Mouse (Mus musculus) olfactory bulb, adult 2 months (tissue): Measurements from ENCODE around the gene Magi2. TPM values are rescaled to one million over a fixed set of nuclear protein-coding genes. Genes with fewer than 3 reads are reported as not detected.
A peak's percentile ranks its signal among the peaks of the same experiment; 100 is the strongest.

Experiments used
- H3K27ac ChIP-seq: fragments of 200-500 bp; 2 replicates; pipeline ENCODE4 v1.5.1; 2012; ENCODE audit warnings: low read depth, low read length; ENCODE audit not compliant: insufficient read depth
- H3K4me1 ChIP-seq: fragments of 200-500 bp; 2 replicates; pipeline ENCODE4 v1.6.1; 2012; ENCODE audit warnings: low read length; ENCODE audit not compliant: control insufficient read depth, insufficient read depth
- H3K4me3 ChIP-seq: fragments of 200-500 bp; 2 replicates; pipeline ENCODE4 v1.5.1; 2012; ENCODE audit warnings: mild to moderate bottlenecking, low read depth, low read length, moderate library complexity; ENCODE audit not compliant: insufficient read depth
- CTCF ChIP-seq: fragments of 200-500 bp; IDR thresholded peaks from 2 replicates; pipeline ENCODE4 v1.5.1; 2012; ENCODE audit warnings: low read depth, mild to moderate bottlenecking, low read length, moderate library complexity; ENCODE audit not compliant: insufficient read depth
- POLR2A ChIP-seq: fragments of 200-500 bp; IDR thresholded peaks from 2 replicates; pipeline ENCODE4 v1.6.1; 2012; ENCODE audit warnings: mild to moderate bottlenecking, low read depth, low read length, moderate library complexity; ENCODE audit not compliant: insufficient read depth
- WGBS: fragments of 180-500 bp; shearing (Covaris S2); methylation state at CpG from one replicate; pipeline ENCODE4 v1.1.7; 2018; 5-methylcytosine and 5-hydroxymethylcytosine counted together
- polyA plus RNA-seq: library from polyadenylated mRNA; stranded (reverse); fragments of >200 nt; gene quantifications from 2 replicates; pipeline ENCODE4 v1.2.4, GENCODE M21; 2012; ENCODE audit warnings: low replicate concordance; ENCODE audit not compliant: missing spikeins, insufficient read depth, insufficient read length

Gene Magi2
- polyA plus RNA-seq, 1 experiment, result not detected

DNA sequence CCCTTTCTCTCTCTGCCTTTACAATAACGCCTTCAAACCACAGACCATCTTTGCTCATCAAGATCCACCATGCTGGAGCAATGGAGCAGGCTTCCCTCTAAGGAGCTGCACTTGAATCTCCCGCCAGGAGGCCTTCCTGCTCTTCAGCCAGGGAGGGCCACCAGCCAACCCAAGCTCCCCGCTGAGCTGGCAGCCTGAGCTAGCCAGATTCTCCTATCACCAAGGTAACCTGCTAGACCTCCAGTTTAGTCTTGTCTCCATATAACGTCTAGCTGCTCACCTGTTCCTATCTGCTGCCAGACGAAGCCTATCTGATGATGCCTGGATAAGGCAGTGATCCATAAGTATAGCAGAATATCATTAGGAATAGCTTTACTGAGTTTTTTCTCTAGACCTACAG lies 36.0 kb downstream of the Magi2 start:
- Histone ChIP-seq H3K4me1 (no peaks in the 10 kb centered on the region), H3K4me3 (no peak overlapping the region), H3K27ac (no peak overlapping the region)
- no peak for TF ChIP-seq CTCF
- TF ChIP-seq POLR2A, result no peak
- WGBS, result 62% methylated on average over 5 of the region's 5 CpGs

- 81% methylated on average over 2 of the region's 2 CpGs for WGBS
- no peak overlapping the region for H3K4me3 ChIP-seq
- TF ChIP-seq CTCF (no peak), POLR2A (no peak)
These were observed 37.8 kb downstream of the Magi2 start for GRCm38 (mm10) chr5:19264627-19265026.

GRCm38 (mm10) chr5:19292581-19292980 lies 65.7 kb downstream of the Magi2 start:
- Histone ChIP-seq H3K27ac (no peak overlapping the region), H3K4me3 (no peak overlapping the region), H3K4me1 (no peaks in the 10 kb centered on the region)
- 88% methylated on average over 3 of the region's 3 CpGs for WGBS
- TF ChIP-seq POLR2A (no peak), CTCF (no peak)

More at GRCm38 (mm10) chr5:19264627-19265026, 37.8 kb downstream of the Magi2 start:
- H3K4me1 ChIP-seq, result no peaks in the 10 kb centered on the region
- H3K27ac ChIP-seq, result no peak overlapping the region

DNA sequence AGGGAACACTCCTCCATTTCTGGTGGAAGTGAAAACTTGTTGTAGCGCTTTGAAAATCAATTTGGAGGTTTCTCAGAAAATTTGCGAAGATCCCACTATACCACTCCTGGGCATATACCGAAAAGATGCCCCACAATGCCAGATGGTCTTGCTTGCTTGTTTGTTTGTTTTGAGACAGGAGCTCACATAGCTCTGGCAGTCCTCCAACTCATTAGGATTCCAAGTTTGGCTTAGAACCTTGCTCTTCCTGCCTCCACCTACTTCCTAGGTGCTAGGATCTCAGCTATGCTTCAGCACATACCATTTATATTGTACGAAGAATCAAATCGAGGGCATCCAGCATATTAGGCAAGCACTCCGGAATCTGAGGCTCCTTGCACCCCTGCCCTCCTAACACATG lies 79.8 kb downstream of the Magi2 start:
- H3K4me1 ChIP-seq, result no peaks in the 10 kb centered on the region
- 92% methylated on average over 6 of the region's 6 CpGs for whole genome bisulfite sequencing
- no peak overlapping the region for H3K4me3 ChIP-seq
- TF ChIP-seq CTCF (no peak), POLR2A (no peak)
- H3K27ac ChIP-seq, result no peak overlapping the region

GRCm38 (mm10) chr5:19309870-19310269 lies 83.0 kb downstream of the Magi2 start:
- H3K4me1 ChIP-seq, result no peaks in the 10 kb centered on the region
- 83% methylated on average over 1 of the region's 1 CpGs for WGBS
- H3K27ac ChIP-seq, result no peak overlapping the region
- no peak overlapping the region for H3K4me3 ChIP-seq
- no peak for TF ChIP-seq CTCF
- TF ChIP-seq POLR2A, result no peak

DNA sequence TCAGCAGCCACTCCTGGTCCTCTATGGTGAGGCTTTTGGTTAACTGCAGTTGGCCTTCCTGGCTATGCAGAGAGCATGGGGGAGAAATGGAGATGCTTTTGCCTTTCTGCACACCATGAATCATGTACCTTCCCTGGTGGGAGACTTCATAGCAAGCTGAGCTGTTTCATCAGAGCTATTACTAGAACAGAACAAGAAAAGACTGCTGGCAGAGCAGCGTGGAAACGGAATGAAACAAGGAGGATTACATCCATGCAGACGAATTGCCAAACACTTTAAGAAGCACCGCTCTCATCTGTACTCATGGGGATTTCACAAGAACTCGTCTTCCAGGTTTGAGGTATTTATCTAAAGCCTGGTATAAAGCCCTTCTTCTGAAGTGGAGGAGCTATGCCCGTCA lies 95.7 kb downstream of the Magi2 start:
- WGBS, result 58% methylated on average over 6 of the region's 6 CpGs
- no peaks in the 10 kb centered on the region for H3K4me1 ChIP-seq
- peak overlapping the region; percentile 51 for H3K27ac ChIP-seq
- H3K4me3 ChIP-seq, result no peak overlapping the region
- no peak for TF ChIP-seq CTCF
- no peak for TF ChIP-seq POLR2A

GRCm38 (mm10) chr5:19337561-19337960 lies 110.7 kb downstream of the Magi2 start:
- TF ChIP-seq POLR2A (no peak), CTCF (no peak)
- Histone ChIP-seq H3K27ac (no peak overlapping the region), H3K4me3 (no peak overlapping the region), H3K4me1 (no peaks in the 10 kb centered on the region)
- 62% methylated on average over 2 of the region's 2 CpGs for WGBS

- no peak for TF ChIP-seq CTCF
- no peak for TF ChIP-seq POLR2A
- 96% methylated on average over 1 of the region's 1 CpGs for WGBS
These were observed 141.3 kb downstream of the Magi2 start for GRCm38 (mm10) chr5:19368175-19368574.

GRCm38 (mm10) chr5:19395876-19396275 lies 169.0 kb downstream of the Magi2 start:
- Histone ChIP-seq H3K4me3 (no peak overlapping the region), H3K27ac (no peak overlapping the region), H3K4me1 (no peaks in the 10 kb centered on the region)
- WGBS, result 52% methylated on average over 3 of the region's 3 CpGs
- TF ChIP-seq CTCF (no peak), POLR2A (no peak)

More at GRCm38 (mm10) chr5:19368175-19368574, 141.3 kb downstream of the Magi2 start:
- Histone ChIP-seq H3K4me1 (no peaks in the 10 kb centered on the region), H3K4me3 (no peak overlapping the region), H3K27ac (no peak overlapping the region)

DNA sequence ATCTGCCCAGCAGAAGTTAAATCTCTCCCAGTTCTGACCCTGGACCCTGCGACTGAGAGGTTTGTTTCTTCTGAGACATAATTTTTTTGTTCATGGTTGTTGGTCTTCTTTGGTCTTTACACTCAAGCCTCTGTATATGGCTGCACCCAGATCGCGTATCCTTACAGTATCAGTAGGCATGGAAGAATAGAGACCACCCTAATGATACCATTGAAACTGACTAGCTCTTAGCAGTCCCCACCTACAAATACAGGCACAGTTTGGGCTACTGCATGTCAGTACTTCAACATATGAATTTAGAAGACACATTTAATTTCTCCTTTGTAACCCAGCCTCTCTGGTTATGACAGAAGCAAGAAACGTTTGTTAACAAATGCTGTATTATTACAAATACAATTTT lies 173.5 kb downstream of the Magi2 start:
- TF ChIP-seq CTCF (no peak), POLR2A (no peak)
- no peaks in the 10 kb centered on the region for H3K4me1 ChIP-seq
- WGBS, result 90% methylated on average over 4 of the region's 4 CpGs
- no peak overlapping the region for H3K4me3 ChIP-seq
- no peak overlapping the region for H3K27ac ChIP-seq
